Mouse (Mus musculus) myocyte (in vitro differentiated cells): ENCODE measurements around the gene Atp13a2.

Source experiments
- E2F4 ChIP-seq: IDR thresholded peaks from one replicate; pipeline ENCODE4 v1.6.1; 2011; ENCODE audit warnings: mild to moderate bottlenecking, control low read depth, moderate library complexity; ENCODE audit not compliant: insufficient read depth
- POLR2A ChIP-seq: IDR thresholded peaks from one replicate; pipeline ENCODE4 v1.6.1; 2011; ENCODE audit warnings: low read depth, mild to moderate bottlenecking, control low read depth, moderate library complexity; ENCODE audit not compliant: insufficient read length
- USF1 ChIP-seq: IDR thresholded peaks from one replicate; pipeline ENCODE4 v1.6.1; 2011; ENCODE audit warnings: low read depth, mild to moderate bottlenecking, control low read depth, moderate library complexity

- no peak for TF ChIP-seq POLR2A
- no peak for TF ChIP-seq E2F4
- no peak for TF ChIP-seq USF1
Observed at GRCm38 (mm10) chr4:140986024-140986710, 506 bp upstream of the Atp13a2 start.
